Mouse (Mus musculus) liver, postnatal 0 days (tissue): ENCODE measurements around the gene Zfp169.

ENCODE experiments used
- CTCF ChIP-seq: sonication (generic); IDR thresholded peaks from 2 replicates; pipeline ENCODE4 v1.5.1; 2016; ENCODE audit warnings: antibody characterized with exemption, low read depth
- EP300 ChIP-seq: IDR thresholded peaks from 2 replicates; pipeline ENCODE4 v1.6.1; 2016; ENCODE audit warnings: antibody characterized with exemption, low read depth, mild to moderate bottlenecking

GRCm38 (mm10) chr13:48498676-48499075 is 14.6 kb downstream of the Zfp169 start:
- TF ChIP-seq CTCF (no peak), EP300 (no peak)
